Mouse (Mus musculus): ENCODE measurements around the gene Miga2. TPM values are rescaled to one million over a fixed set of nuclear protein-coding genes. Genes with fewer than 3 reads are reported as not detected.
"Not testable (repeated sequence)": the region's sequence is repeated elsewhere in the genome, so short reads cannot be mapped to it uniquely, and the experiment has no call there.

The Miga2 gene
- polyA plus RNA-seq, 1 experiment from 2014 or later: 35.6 TPM

- no peak overlapping the region for H3K27ac ChIP-seq (ENCODE audit: low read length)
- no peak overlapping the region for H3K9ac ChIP-seq (replicated peaks; ENCODE audit: low read depth, low read length)
Observed at GRCm38 (mm10) chr2:30414101-30414500, 50.1 kb downstream of the Miga2 start.

GRCm38 (mm10) chr2:30414681-30415080 is 50.6 kb downstream of the Miga2 start:
- Histone ChIP-seq H3K27ac (ENCODE audit: low read length) (no peak overlapping the region), H3K4me3 (replicated peaks; ENCODE audit: low read length) (peak overlapping the region; percentile 98), H3K4me1 (replicated peaks; ENCODE audit: control insufficient read depth, insufficient read depth, low read length) (peaks cover 43% of the 10 kb centered on the region), H3K36me3 (ENCODE audit: control insufficient read depth, insufficient read depth) (no peaks in the 10 kb centered on the region), H3K9ac (replicated peaks; ENCODE audit: low read depth, low read length) (peak overlapping the region; percentile 88), H3K9me3 (ENCODE audit: control insufficient read depth, low read length) (no peaks in the 10 kb centered on the region), H3K27me3 (replicated peaks; ENCODE audit: control insufficient read depth, insufficient read depth, low read length) (no peaks in the 10 kb centered on the region), H3K4me2 (ENCODE audit: low read length) (peak overlapping the region; percentile 83)
- WGBS: 44% methylated on average over 5 of the region's 5 CpGs
- ATAC-seq: no peak

More at GRCm38 (mm10) chr2:30414101-30414500, 50.1 kb downstream of the Miga2 start:
- peaks cover 40% of the 10 kb centered on the region for H3K4me1 ChIP-seq (replicated peaks; ENCODE audit: control insufficient read depth, insufficient read depth, low read length)
- 86% methylated on average over 4 of the region's 4 CpGs for WGBS
- H3K4me3 ChIP-seq (replicated peaks; ENCODE audit: low read length): no peak overlapping the region
- H3K4me2 ChIP-seq (ENCODE audit: low read length): peak overlapping the region; percentile 83
- H3K36me3 ChIP-seq (ENCODE audit: control insufficient read depth, insufficient read depth): no peaks in the 10 kb centered on the region
- no peaks in the 10 kb centered on the region for H3K27me3 ChIP-seq (replicated peaks; ENCODE audit: control insufficient read depth, insufficient read depth, low read length)
- H3K9me3 ChIP-seq (ENCODE audit: control insufficient read depth, low read length): no peaks in the 10 kb centered on the region
- ATAC-seq: no peak

- Histone ChIP-seq H3K9me3 (ENCODE audit: control insufficient read depth, low read length) (no peaks in the 10 kb centered on the region), H3K27me3 (replicated peaks; ENCODE audit: control insufficient read depth, insufficient read depth, low read length) (no peaks in the 10 kb centered on the region), H3K9ac (replicated peaks; ENCODE audit: low read depth, low read length) (peak within 1 kb of the TSS; percentile 97), H3K36me3 (ENCODE audit: control insufficient read depth, insufficient read depth) (no peaks in the 10 kb centered on the region), H3K4me1 (replicated peaks; ENCODE audit: control insufficient read depth, insufficient read depth, low read length) (peaks cover 43% of the 10 kb centered on the region), H3K4me3 (replicated peaks; ENCODE audit: low read length) (peak within 1 kb of the TSS; percentile 98), H3K4me2 (ENCODE audit: low read length) (peak within 1 kb of the TSS; percentile 83), H3K27ac (ENCODE audit: low read length) (peak within 1 kb of the TSS; percentile 98)
- peak; percentile 82 for ATAC-seq
- 2% methylated on average over 57 of the region's 58 CpGs for WGBS
Observed at GRCm38 (mm10) chr2:30415157-30415935, 51.3 kb downstream of the Miga2 start, which contains the start of gene Crat. TSS of gene Crat (minus strand) at chr2:30415813.

GRCm38 (mm10) chr2:30415936-30416648 is 52.1 kb downstream of the Miga2 start, which contains the start of gene Ptpa:
TSS of gene Ptpa (plus strand) at chr2:30416039.
- no peaks in the 10 kb centered on the region for H3K27me3 ChIP-seq (replicated peaks; ENCODE audit: control insufficient read depth, insufficient read depth, low read length)
- H3K36me3 ChIP-seq (ENCODE audit: control insufficient read depth, insufficient read depth): no peaks in the 10 kb centered on the region
- peak within 1 kb of the TSS; percentile 97 for H3K9ac ChIP-seq (replicated peaks; ENCODE audit: low read depth, low read length)
- peak; percentile 95 for ATAC-seq
- no peaks in the 10 kb centered on the region for H3K9me3 ChIP-seq (ENCODE audit: control insufficient read depth, low read length)
- WGBS: under 1% methylated on average over 63 of the region's 67 CpGs
- peak within 1 kb of the TSS; percentile 98 for H3K27ac ChIP-seq (ENCODE audit: low read length)
- peaks cover 44% of the 10 kb centered on the region for H3K4me1 ChIP-seq (replicated peaks; ENCODE audit: control insufficient read depth, insufficient read depth, low read length)
- H3K4me3 ChIP-seq (replicated peaks; ENCODE audit: low read length): peak within 1 kb of the TSS; percentile 98
- H3K4me2 ChIP-seq (ENCODE audit: low read length): peak within 1 kb of the TSS; percentile 83

GRCm38 (mm10) chr2:30416649-30416965 is 52.6 kb downstream of the Miga2 start:
- Histone ChIP-seq H3K27me3 (replicated peaks; ENCODE audit: control insufficient read depth, insufficient read depth, low read length) (no peaks in the 10 kb centered on the region), H3K4me3 (replicated peaks; ENCODE audit: low read length) (peak overlapping the region; percentile 98), H3K27ac (ENCODE audit: low read length) (peak overlapping the region; percentile 98), H3K9me3 (ENCODE audit: control insufficient read depth, low read length) (no peaks in the 10 kb centered on the region), H3K36me3 (ENCODE audit: control insufficient read depth, insufficient read depth) (no peaks in the 10 kb centered on the region), H3K4me1 (replicated peaks; ENCODE audit: control insufficient read depth, insufficient read depth, low read length) (peaks cover 45% of the 10 kb centered on the region), H3K4me2 (ENCODE audit: low read length) (peak overlapping the region; percentile 82), H3K9ac (replicated peaks; ENCODE audit: low read depth, low read length) (peak overlapping the region; percentile 97)
- no peak for ATAC-seq
- WGBS: 0% methylated on average over 7 of the region's 7 CpGs

GRCm38 (mm10) chr2:30417154-30417553 is 53.1 kb downstream of the Miga2 start:
- H3K4me2 ChIP-seq (ENCODE audit: low read length): peak overlapping the region; percentile 82
- WGBS: 85% methylated on average over 6 of the region's 6 CpGs
- H3K27me3 ChIP-seq (replicated peaks; ENCODE audit: control insufficient read depth, insufficient read depth, low read length); H3K4me3 ChIP-seq (replicated peaks; ENCODE audit: low read length); H3K27ac ChIP-seq (ENCODE audit: low read length); H3K9ac ChIP-seq (replicated peaks; ENCODE audit: low read depth, low read length); H3K9me3 ChIP-seq (ENCODE audit: control insufficient read depth, low read length); ATAC-seq; H3K36me3 ChIP-seq (ENCODE audit: control insufficient read depth, insufficient read depth): not testable (repeated sequence)
- peaks cover 45% of the 10 kb centered on the region for H3K4me1 ChIP-seq (replicated peaks; ENCODE audit: control insufficient read depth, insufficient read depth, low read length)

GRCm38 (mm10) chr2:30417595-30418165 is 53.6 kb downstream of the Miga2 start:
- Histone ChIP-seq H3K4me2 (ENCODE audit: low read length) (no peak overlapping the region), H3K9ac (replicated peaks; ENCODE audit: low read depth, low read length) (no peak overlapping the region), H3K4me1 (replicated peaks; ENCODE audit: control insufficient read depth, insufficient read depth, low read length) (peaks cover 45% of the 10 kb centered on the region)

GRCm38 (mm10) chr2:30418259-30418658 is 54.2 kb downstream of the Miga2 start:
- H3K36me3 ChIP-seq (ENCODE audit: control insufficient read depth, insufficient read depth): no peaks in the 10 kb centered on the region
- WGBS: 79% methylated on average over 6 of the region's 6 CpGs
- H3K4me1 ChIP-seq (replicated peaks; ENCODE audit: control insufficient read depth, insufficient read depth, low read length): peaks cover 43% of the 10 kb centered on the region
- H3K27me3 ChIP-seq (replicated peaks; ENCODE audit: control insufficient read depth, insufficient read depth, low read length): no peaks in the 10 kb centered on the region
- no peak overlapping the region for H3K4me3 ChIP-seq (replicated peaks; ENCODE audit: low read length)
- ATAC-seq: no peak
- no peaks in the 10 kb centered on the region for H3K9me3 ChIP-seq (ENCODE audit: control insufficient read depth, low read length)
- H3K27ac ChIP-seq (ENCODE audit: low read length): no peak overlapping the region
- H3K9ac ChIP-seq (replicated peaks; ENCODE audit: low read depth, low read length): peak overlapping the region; percentile 41
- H3K4me2 ChIP-seq (ENCODE audit: low read length): no peak overlapping the region

More at GRCm38 (mm10) chr2:30417595-30418165, 53.6 kb downstream of the Miga2 start:
- Histone ChIP-seq H3K36me3 (ENCODE audit: control insufficient read depth, insufficient read depth) (no peaks in the 10 kb centered on the region), H3K27me3 (replicated peaks; ENCODE audit: control insufficient read depth, insufficient read depth, low read length) (no peaks in the 10 kb centered on the region), H3K4me3 (replicated peaks; ENCODE audit: low read length) (no peak overlapping the region), H3K9me3 (ENCODE audit: control insufficient read depth, low read length) (no peaks in the 10 kb centered on the region), H3K27ac (ENCODE audit: low read length) (no peak overlapping the region)
- WGBS: 73% methylated on average over 5 of the region's 5 CpGs
- no peak for ATAC-seq

- H3K4me3 ChIP-seq (replicated peaks; ENCODE audit: low read length): no peak overlapping the region
- no peaks in the 10 kb centered on the region for H3K27me3 ChIP-seq (replicated peaks; ENCODE audit: control insufficient read depth, insufficient read depth, low read length)
- ATAC-seq: no peak
- peaks cover 39% of the 10 kb centered on the region for H3K4me1 ChIP-seq (replicated peaks; ENCODE audit: control insufficient read depth, insufficient read depth, low read length)
- no peak overlapping the region for H3K27ac ChIP-seq (ENCODE audit: low read length)
- H3K9ac ChIP-seq (replicated peaks; ENCODE audit: low read depth, low read length): peak overlapping the region; percentile 32; the same call in 1 of the 2 replicates
- H3K36me3 ChIP-seq (ENCODE audit: control insufficient read depth, insufficient read depth): no peaks in the 10 kb centered on the region
- no peaks in the 10 kb centered on the region for H3K9me3 ChIP-seq (ENCODE audit: control insufficient read depth, low read length)
- 29% methylated on average over 10 of the region's 10 CpGs for WGBS
- no peak overlapping the region for H3K4me2 ChIP-seq (ENCODE audit: low read length)
Observed at GRCm38 (mm10) chr2:30419112-30419511, 55.1 kb downstream of the Miga2 start.

Measured in forebrain, embryonic 16.5 days (tissue).